Mouse (Mus musculus): ENCODE data around the gene Cdh12. TPM values are rescaled to one million over a fixed set of nuclear protein-coding genes. Genes with fewer than 3 reads are reported as not detected.

The Cdh12 gene
- polyA plus RNA-seq, 1 experiment from 2014 or later: 0.09 TPM

DNA sequence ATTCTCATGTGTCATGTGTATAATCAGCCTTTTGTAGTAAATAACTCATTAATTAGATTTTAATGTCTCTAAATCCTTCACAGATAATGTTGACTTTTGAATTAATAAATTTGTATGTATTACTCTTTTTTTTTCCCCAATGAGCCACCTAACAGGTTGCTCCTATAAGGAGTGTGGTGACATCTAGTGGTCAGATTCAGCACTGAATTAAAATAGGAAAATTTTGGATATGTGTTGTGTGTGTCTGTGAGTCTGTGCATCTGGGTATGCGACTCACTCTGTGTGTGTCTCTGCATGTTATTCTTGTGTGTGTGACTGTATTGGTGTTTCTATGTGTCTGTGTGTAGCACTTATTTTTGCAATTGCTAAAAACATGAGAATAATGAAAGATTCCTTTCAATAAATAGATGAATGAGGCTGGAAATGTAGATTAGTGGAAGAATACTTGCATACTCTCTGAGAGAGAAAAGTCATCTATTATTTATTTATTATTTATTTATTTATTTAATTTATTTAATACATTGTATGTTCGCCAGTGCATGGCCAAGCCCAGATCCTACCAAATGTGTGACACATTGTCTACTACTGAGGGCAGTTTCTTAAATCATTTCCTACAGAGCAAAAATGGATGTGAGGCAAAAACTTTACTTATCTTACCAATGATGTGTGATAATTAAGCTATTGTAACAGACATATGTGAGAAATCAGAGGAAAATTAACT, 958.4 kb downstream of the Cdh12 start:
- 0 out of 2 replicates have a peak, but pooled peaks have one; percentile 58 for ATAC-seq (replicated peaks; ENCODE audit: low FRiP score)
- 71% methylated on average over 2 of the region's 2 CpGs for WGBS
- no peak overlapping the region for H3K27ac ChIP-seq

DNA sequence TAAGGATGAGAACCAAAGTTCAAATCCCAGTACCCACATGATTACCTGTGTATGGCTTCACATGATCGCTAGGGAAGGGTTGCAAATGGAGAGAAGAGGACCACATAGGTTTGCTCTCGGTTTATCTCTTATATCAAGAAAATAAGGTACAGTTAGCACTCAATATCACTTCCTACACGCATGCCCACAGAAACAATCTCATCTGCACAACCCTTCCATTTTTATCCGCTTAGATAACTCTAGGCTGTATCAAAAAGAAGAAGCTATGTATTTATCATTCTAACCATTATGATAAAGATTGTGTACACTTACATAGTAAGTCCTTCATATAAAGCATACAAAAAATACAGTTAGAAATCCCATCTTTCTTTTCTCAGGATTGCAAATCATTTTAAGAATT, 988.3 kb downstream of the Cdh12 start:
- Histone ChIP-seq H3K27ac (no peak overlapping the region), H3K9me3 (replicated peaks) (no peaks in the 10 kb centered on the region), H3K9ac (no peak overlapping the region), H3K4me2 (no peak overlapping the region), H3K4me1 (no peaks in the 10 kb centered on the region), H3K27me3 (no peaks in the 10 kb centered on the region), H3K36me3 (no peaks in the 10 kb centered on the region), H3K4me3 (replicated peaks) (no peak overlapping the region)
- WGBS: 89% methylated on average over 4 of the region's 4 CpGs
- no peak for ATAC-seq (replicated peaks; ENCODE audit: low FRiP score)

More for the DNA sequence above, 958.4 kb downstream of the Cdh12 start:
- Histone ChIP-seq H3K4me2 (no peak overlapping the region), H3K9ac (no peak overlapping the region), H3K9me3 (replicated peaks) (no peaks in the 10 kb centered on the region), H3K36me3 (no peaks in the 10 kb centered on the region), H3K4me3 (replicated peaks) (no peak overlapping the region), H3K4me1 (no peaks in the 10 kb centered on the region), H3K27me3 (no peaks in the 10 kb centered on the region)

DNA sequence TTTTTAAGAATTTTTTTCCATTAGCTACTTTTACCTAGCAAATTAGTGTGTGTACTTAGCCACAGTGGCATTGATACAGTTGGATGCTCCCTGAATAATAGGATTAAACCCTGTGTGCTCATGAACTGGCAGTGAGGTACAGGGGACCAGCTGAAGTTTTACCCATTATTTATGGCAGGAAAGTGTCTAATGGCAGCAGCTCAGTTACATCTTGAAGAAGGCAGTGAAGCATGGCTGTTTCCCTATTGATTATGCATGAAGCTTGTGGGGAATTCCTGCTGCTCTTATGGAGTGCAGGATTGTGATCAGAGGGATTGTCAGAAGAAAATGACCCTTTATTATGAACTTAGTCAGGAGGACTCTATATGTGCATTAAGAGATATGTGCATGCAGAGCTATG, 988.9 kb downstream of the Cdh12 start:
- no peaks in the 10 kb centered on the region for H3K36me3 ChIP-seq
- no peak overlapping the region for H3K4me2 ChIP-seq
- H3K9me3 ChIP-seq (replicated peaks): no peaks in the 10 kb centered on the region
- H3K27me3 ChIP-seq: no peaks in the 10 kb centered on the region
- no peak overlapping the region for H3K4me3 ChIP-seq (replicated peaks)
- H3K4me1 ChIP-seq: no peaks in the 10 kb centered on the region
- H3K27ac ChIP-seq: no peak overlapping the region
- ATAC-seq (replicated peaks; ENCODE audit: low FRiP score): no peak
- no peak overlapping the region for H3K9ac ChIP-seq

DNA sequence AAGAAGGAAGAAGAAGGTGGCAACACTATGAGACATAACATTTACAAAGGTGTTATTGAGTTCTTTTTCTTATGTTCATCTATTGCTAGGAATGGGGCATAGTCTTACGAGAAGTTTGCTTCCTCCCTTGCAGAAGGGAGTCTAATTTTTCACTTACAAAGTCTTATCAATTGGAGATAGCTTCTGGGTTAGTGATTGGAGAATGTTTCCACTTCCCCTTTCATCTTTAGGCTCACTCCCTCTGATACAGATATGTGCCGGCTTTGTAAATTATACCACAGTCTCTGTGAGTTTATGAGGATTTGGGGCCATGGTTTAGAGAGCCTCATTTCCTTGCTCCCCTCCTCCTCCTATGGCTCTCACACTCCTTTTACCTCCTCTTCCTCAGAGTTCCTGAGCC, 1009.0 kb downstream of the Cdh12 start:
- Histone ChIP-seq H3K4me2 (no peak overlapping the region), H3K4me1 (no peaks in the 10 kb centered on the region), H3K36me3 (no peaks in the 10 kb centered on the region), H3K9ac (no peak overlapping the region), H3K27me3 (no peaks in the 10 kb centered on the region), H3K4me3 (replicated peaks) (no peak overlapping the region), H3K27ac (no peak overlapping the region), H3K9me3 (replicated peaks) (no peaks in the 10 kb centered on the region)
- WGBS: 68% methylated on average over 2 of the region's 2 CpGs
- ATAC-seq (replicated peaks; ENCODE audit: low FRiP score): no peak

DNA sequence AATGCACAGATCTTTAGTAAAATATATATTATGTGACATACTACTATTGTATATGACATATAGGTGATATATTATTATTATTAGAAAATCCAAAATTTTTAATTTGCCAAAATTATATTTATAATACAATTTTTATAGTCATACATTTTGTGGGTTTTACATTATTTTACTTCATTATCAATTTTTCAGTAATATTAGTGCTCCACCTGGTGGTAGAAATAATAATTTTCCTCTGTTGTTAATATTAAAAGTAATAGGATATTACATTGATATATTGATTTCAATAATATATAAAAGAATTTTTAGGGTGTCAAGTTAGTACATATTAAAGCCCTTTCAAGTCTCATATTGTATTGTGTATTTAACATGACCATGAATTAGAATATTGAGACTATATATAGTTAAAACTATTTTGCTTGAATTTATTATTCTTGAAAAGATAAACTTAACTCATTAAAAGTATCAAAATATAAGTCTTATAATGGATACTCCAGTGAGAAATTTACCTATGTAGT, 1070.3 kb downstream of the Cdh12 start:
- H3K36me3 ChIP-seq: no peaks in the 10 kb centered on the region
- no peaks in the 10 kb centered on the region for H3K4me1 ChIP-seq
- no peaks in the 10 kb centered on the region for H3K27me3 ChIP-seq
- no peak for ATAC-seq (replicated peaks; ENCODE audit: low FRiP score)
- no peaks in the 10 kb centered on the region for H3K9me3 ChIP-seq (replicated peaks)
- no peak overlapping the region for H3K4me2 ChIP-seq
- no peak overlapping the region for H3K9ac ChIP-seq
- H3K4me3 ChIP-seq (replicated peaks): no peak overlapping the region
- H3K27ac ChIP-seq: no peak overlapping the region

DNA sequence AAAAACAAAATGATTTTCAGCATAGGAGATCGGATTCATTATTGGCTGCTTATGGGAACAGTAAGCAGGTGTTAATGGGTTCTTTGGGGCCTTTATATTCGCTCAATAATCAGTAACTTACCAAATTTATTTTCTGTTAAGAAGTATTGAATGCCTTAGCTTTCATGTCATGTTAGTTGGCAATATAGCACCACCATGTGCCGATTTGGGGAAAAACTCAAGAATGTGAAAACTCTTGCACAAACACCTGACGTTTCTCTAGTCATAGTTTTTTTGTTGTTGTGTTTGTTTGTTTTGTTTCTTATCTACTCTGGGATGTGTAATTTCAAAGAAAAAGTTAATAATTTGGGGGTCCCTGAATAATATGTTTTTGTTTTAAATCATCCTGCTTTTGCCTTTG, 1081.7 kb downstream of the Cdh12 start:
- no peak for ATAC-seq (replicated peaks; ENCODE audit: low FRiP score)
- no peak overlapping the region for H3K27ac ChIP-seq
- H3K27me3 ChIP-seq: no peaks in the 10 kb centered on the region
- no peaks in the 10 kb centered on the region for H3K9me3 ChIP-seq (replicated peaks)
- WGBS: 67% methylated on average over 4 of the region's 4 CpGs
- no peak overlapping the region for H3K4me2 ChIP-seq
- H3K36me3 ChIP-seq: no peaks in the 10 kb centered on the region
- H3K9ac ChIP-seq: no peak overlapping the region
- H3K4me1 ChIP-seq: no peaks in the 10 kb centered on the region
- H3K4me3 ChIP-seq (replicated peaks): no peak overlapping the region

DNA sequence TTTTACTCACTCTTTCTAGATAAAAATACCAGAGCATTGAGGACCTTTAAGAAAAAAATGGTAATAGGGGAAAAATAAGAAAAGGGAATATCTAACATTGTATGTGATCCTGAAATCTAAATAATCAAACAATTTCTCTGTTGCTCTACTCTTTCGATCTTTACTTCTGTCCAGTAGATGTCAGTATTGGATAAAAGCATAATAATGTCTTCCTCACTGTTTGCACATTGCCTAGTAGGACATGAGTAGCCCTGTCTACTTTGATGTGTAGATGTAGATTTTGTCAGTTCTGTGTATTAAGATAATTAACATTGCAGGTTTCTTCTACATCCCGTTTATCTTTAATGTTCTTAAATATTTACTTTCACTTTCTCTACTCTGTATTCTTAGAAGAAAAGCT, 1087.8 kb downstream of the Cdh12 start:
- H3K27ac ChIP-seq: no peak overlapping the region
- 0 out of 2 replicates have a peak, but pooled peaks have one; percentile 43 for ATAC-seq (replicated peaks; ENCODE audit: low FRiP score)
- no peaks in the 10 kb centered on the region for H3K27me3 ChIP-seq
- WGBS: 60% methylated on average over 2 of the region's 2 CpGs
- no peaks in the 10 kb centered on the region for H3K9me3 ChIP-seq (replicated peaks)
- H3K9ac ChIP-seq: no peak overlapping the region
- no peaks in the 10 kb centered on the region for H3K4me1 ChIP-seq
- H3K36me3 ChIP-seq: no peaks in the 10 kb centered on the region
- H3K4me3 ChIP-seq (replicated peaks): no peak overlapping the region
- H3K4me2 ChIP-seq: no peak overlapping the region

DNA sequence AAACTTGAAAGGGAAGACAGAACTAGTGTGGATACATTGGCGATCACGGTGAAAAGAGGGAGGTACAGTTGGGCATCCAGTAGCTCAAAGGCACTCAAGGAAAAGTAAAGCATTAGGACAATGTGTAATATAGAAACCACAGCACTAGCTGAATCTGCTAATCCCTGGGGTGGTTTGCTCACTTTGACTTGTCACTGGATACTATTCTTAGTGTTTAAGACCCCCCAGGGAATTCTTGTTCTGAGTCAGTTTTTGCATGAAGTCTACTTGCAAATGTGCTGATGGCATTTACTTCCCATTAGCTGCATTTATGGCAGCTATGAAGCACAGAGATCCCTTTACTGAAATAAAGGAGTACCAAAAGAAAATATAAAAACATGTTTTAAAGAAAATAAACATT, 1095.7 kb downstream of the Cdh12 start:
- Histone ChIP-seq H3K4me2 (no peak overlapping the region), H3K36me3 (no peaks in the 10 kb centered on the region), H3K4me3 (replicated peaks) (no peak overlapping the region), H3K9ac (no peak overlapping the region), H3K27me3 (no peaks in the 10 kb centered on the region), H3K27ac (no peak overlapping the region), H3K9me3 (replicated peaks) (no peaks in the 10 kb centered on the region), H3K4me1 (no peaks in the 10 kb centered on the region)
- no peak for ATAC-seq (replicated peaks; ENCODE audit: low FRiP score)
- WGBS: 83% methylated on average over 2 of the region's 2 CpGs

DNA sequence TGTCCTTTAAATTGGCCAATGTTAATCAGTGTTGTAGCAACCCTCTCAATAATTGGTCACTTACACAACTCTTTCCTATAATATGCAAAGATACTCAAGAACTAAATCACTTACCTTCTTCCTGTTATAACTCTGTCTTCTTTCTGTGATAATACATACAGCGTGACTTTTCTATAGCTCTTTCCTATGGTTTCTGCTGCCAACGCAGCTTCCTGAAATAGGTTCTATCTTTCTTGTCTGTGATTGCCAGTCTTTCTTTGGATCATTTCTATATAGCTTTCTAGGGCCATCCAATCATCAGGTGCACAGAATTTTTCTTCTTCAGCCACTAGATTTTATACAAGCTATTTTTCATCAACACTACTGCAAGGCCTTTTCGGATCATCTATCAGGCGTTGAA, 1106.9 kb downstream of the Cdh12 start:
- Histone ChIP-seq H3K27ac (no peak overlapping the region), H3K36me3 (no peaks in the 10 kb centered on the region), H3K9ac (no peak overlapping the region), H3K4me2 (no peak overlapping the region), H3K4me3 (replicated peaks) (no peak overlapping the region), H3K27me3 (no peaks in the 10 kb centered on the region), H3K4me1 (no peaks in the 10 kb centered on the region), H3K9me3 (replicated peaks) (no peaks in the 10 kb centered on the region)
- ATAC-seq (replicated peaks; ENCODE audit: low FRiP score): no peak
- WGBS: 92% methylated on average over 4 of the region's 4 CpGs

DNA sequence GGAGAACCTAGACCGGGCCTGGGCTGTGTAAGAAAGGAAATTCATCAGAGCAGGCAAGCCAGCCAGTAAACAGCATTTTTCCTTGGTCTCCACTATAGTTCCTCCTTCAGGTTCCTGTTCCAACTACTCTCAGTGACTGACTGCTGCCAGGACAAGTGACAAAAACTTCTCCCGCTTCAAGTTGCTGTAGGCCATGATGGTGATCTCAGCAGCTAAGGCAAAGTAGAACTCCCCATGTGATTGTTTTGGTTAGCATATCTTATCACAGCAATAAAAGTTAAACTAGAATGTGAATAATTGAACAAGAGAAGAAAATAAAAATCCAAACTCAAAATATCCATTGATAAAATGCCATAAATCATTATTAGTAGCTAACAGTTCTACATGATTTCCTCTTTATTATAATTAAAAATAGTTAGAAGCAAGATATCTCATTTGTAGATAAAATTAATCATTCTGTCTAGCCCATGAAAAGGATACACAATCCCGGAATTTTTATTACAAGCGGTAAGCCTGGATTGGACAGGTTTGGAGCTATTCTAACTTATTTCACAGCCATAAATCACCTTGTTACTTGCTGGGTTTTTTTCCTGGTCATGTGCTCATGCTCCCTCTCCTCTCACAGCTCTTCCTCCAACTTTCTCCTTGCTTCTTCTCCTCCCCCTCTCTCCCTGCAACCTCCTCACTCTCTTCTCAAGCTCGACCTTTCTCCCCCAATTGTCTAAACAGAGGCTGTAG, 1117.4 kb downstream of the Cdh12 start:
- Histone ChIP-seq H3K27me3 (no peaks in the 10 kb centered on the region), H3K4me1 (no peaks in the 10 kb centered on the region), H3K9me3 (replicated peaks) (no peaks in the 10 kb centered on the region), H3K9ac (no peak overlapping the region), H3K4me3 (replicated peaks) (no peak overlapping the region), H3K36me3 (no peaks in the 10 kb centered on the region), H3K27ac (no peak overlapping the region), H3K4me2 (no peak overlapping the region)
- ATAC-seq (replicated peaks; ENCODE audit: low FRiP score): no peak
- WGBS: 53% methylated on average over 5 of the region's 5 CpGs

DNA sequence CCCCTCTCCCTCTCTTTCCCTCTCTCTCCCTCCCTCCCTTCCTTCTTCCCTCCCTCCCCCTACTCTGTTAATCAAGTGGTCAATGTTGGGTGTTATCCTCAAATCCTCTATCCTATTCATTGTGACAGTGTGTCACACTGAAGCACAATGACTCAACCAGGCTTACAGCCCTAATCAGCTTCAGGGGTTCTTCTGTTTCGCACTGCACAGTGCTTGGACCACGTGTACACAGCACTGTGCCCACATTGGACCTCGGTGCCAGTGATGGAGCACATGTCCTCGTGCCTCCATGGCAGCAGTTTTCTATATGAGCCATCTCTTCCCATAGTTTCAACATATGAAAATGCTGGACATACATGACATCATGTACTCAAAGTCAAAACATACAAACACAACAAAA, 1155.4 kb downstream of the Cdh12 start:
- no peak overlapping the region for H3K4me3 ChIP-seq (replicated peaks)
- no peaks in the 10 kb centered on the region for H3K9me3 ChIP-seq (replicated peaks)
- no peak for ATAC-seq (replicated peaks; ENCODE audit: low FRiP score)
- no peaks in the 10 kb centered on the region for H3K4me1 ChIP-seq
- H3K27me3 ChIP-seq: no peaks in the 10 kb centered on the region
- H3K9ac ChIP-seq: no peak overlapping the region
- WGBS: 79% methylated on average over 4 of the region's 4 CpGs
- H3K4me2 ChIP-seq: no peak overlapping the region
- no peak overlapping the region for H3K27ac ChIP-seq
- H3K36me3 ChIP-seq: no peaks in the 10 kb centered on the region
